Mouse (Mus musculus): ENCODE measurements around the gene Nat9. TPM values are rescaled to one million over a fixed set of nuclear protein-coding genes. Genes with fewer than 3 reads are reported as not detected.

The Nat9 gene
- total and polyA plus RNA-seq, 2 experiments from 2014 or later, result 7.7 to 21.6 TPM

GRCm38 (mm10) chr11:115212116-115212515 lies 24.5 kb upstream of the Nat9 start:
- Histone ChIP-seq H3K27me3 (ENCODE audit: control insufficient read depth, insufficient read depth, low read length) (no peaks in the 10 kb centered on the region), H3K36me3 (replicated peaks; ENCODE audit: control insufficient read depth, insufficient read depth, low read length) (peaks cover 14% of the 10 kb centered on the region), H3K4me2 (ENCODE audit: low read depth, low read length) (no peak overlapping the region), H3K4me3 (ENCODE audit: low read depth, low read length) (no peak overlapping the region), H3K9ac (replicated peaks; ENCODE audit: low read depth, low read length) (no peak overlapping the region), H3K9me3 (replicated peaks; ENCODE audit: control insufficient read depth, low read length) (no peaks in the 10 kb centered on the region), H3K27ac (ENCODE audit: low read depth) (no peak overlapping the region), H3K4me1 (ENCODE audit: control insufficient read depth, insufficient read depth) (peaks cover 13% of the 10 kb centered on the region)
- no peak for ATAC-seq (ENCODE audit: insufficient read depth, low read depth)
- TF ChIP-seq CTCF (IDR thresholded peaks at IDR 0.05; ENCODE audit: low read depth) (no peak), EP300 (IDR thresholded peaks at IDR 0.05; ENCODE audit: low read depth) (no peak)
- WGBS, result 51% methylated on average over 13 of the region's 13 CpGs
- DNase-seq (ENCODE audit: low spot score), result no peak

GRCm38 (mm10) chr11:115209958-115210357 lies 22.3 kb upstream of the Nat9 start:
- no peak overlapping the region for H3K9ac ChIP-seq (replicated peaks; ENCODE audit: low read depth, low read length)

GRCm38 (mm10) chr11:115208776-115209732 lies 21.4 kb upstream of the Nat9 start:
- Histone ChIP-seq H3K36me3 (replicated peaks; ENCODE audit: control insufficient read depth, insufficient read depth, low read length) (peaks cover 37% of the 10 kb centered on the region), H3K27me3 (ENCODE audit: control insufficient read depth, insufficient read depth, low read length) (no peaks in the 10 kb centered on the region), H3K4me1 (ENCODE audit: control insufficient read depth, insufficient read depth) (no peaks in the 10 kb centered on the region), H3K9ac (replicated peaks; ENCODE audit: low read depth, low read length) (no peak overlapping the region), H3K4me3 (ENCODE audit: low read depth, low read length) (no peak overlapping the region), H3K27ac (ENCODE audit: low read depth) (no peak overlapping the region), H3K9me3 (replicated peaks; ENCODE audit: control insufficient read depth, low read length) (no peaks in the 10 kb centered on the region), H3K4me2 (ENCODE audit: low read depth, low read length) (no peak overlapping the region)
- TF ChIP-seq CTCF (IDR thresholded peaks at IDR 0.05; ENCODE audit: low read depth) (no peak), EP300 (IDR thresholded peaks at IDR 0.05; ENCODE audit: low read depth) (no peak)
- ATAC-seq (ENCODE audit: insufficient read depth, low read depth) (no peak), DNase-seq (ENCODE audit: low spot score) (no peak)
- 79% methylated on average over 25 of the region's 25 CpGs for WGBS

More at GRCm38 (mm10) chr11:115209958-115210357, 22.3 kb upstream of the Nat9 start:
- TF ChIP-seq CTCF (IDR thresholded peaks at IDR 0.05; ENCODE audit: low read depth), result no peak
- TF ChIP-seq EP300 (IDR thresholded peaks at IDR 0.05; ENCODE audit: low read depth), result no peak
- ATAC-seq (ENCODE audit: insufficient read depth, low read depth), result no peak
- Histone ChIP-seq H3K36me3 (replicated peaks; ENCODE audit: control insufficient read depth, insufficient read depth, low read length) (peaks cover 36% of the 10 kb centered on the region), H3K4me3 (ENCODE audit: low read depth, low read length) (no peak overlapping the region), H3K27ac (ENCODE audit: low read depth) (no peak overlapping the region), H3K9me3 (replicated peaks; ENCODE audit: control insufficient read depth, low read length) (no peaks in the 10 kb centered on the region), H3K4me2 (ENCODE audit: low read depth, low read length) (no peak overlapping the region), H3K27me3 (ENCODE audit: control insufficient read depth, insufficient read depth, low read length) (no peaks in the 10 kb centered on the region), H3K4me1 (ENCODE audit: control insufficient read depth, insufficient read depth) (peaks cover 3% of the 10 kb centered on the region)
- 85% methylated on average over 7 of the region's 7 CpGs for WGBS
- no peak for DNase-seq (ENCODE audit: low spot score)

GRCm38 (mm10) chr11:115208126-115208525 lies 20.5 kb upstream of the Nat9 start:
- H3K4me1 ChIP-seq (ENCODE audit: control insufficient read depth, insufficient read depth), result no peaks in the 10 kb centered on the region
- no peaks in the 10 kb centered on the region for H3K9me3 ChIP-seq (replicated peaks; ENCODE audit: control insufficient read depth, low read length)
- no peak overlapping the region for H3K9ac ChIP-seq (replicated peaks; ENCODE audit: low read depth, low read length)
- no peak overlapping the region for H3K4me3 ChIP-seq (ENCODE audit: low read depth, low read length)
- H3K36me3 ChIP-seq (replicated peaks; ENCODE audit: control insufficient read depth, insufficient read depth, low read length), result peaks cover 37% of the 10 kb centered on the region
- no peaks in the 10 kb centered on the region for H3K27me3 ChIP-seq (ENCODE audit: control insufficient read depth, insufficient read depth, low read length)
- H3K4me2 ChIP-seq (ENCODE audit: low read depth, low read length), result no peak overlapping the region
- H3K27ac ChIP-seq (ENCODE audit: low read depth), result no peak overlapping the region
- 85% methylated on average over 12 of the region's 12 CpGs for WGBS
- DNase-seq (ENCODE audit: low spot score) (no peak), ATAC-seq (ENCODE audit: insufficient read depth, low read depth) (no peak)
- TF ChIP-seq EP300 (IDR thresholded peaks at IDR 0.05; ENCODE audit: low read depth) (no peak), CTCF (IDR thresholded peaks at IDR 0.05; ENCODE audit: low read depth) (no peak)

GRCm38 (mm10) chr11:115202756-115203155 lies 15.1 kb upstream of the Nat9 start:
- H3K27me3 ChIP-seq (ENCODE audit: control insufficient read depth, insufficient read depth, low read length), result no peaks in the 10 kb centered on the region
- H3K36me3 ChIP-seq (replicated peaks; ENCODE audit: control insufficient read depth, insufficient read depth, low read length), result peaks cover 43% of the 10 kb centered on the region
- H3K27ac ChIP-seq (ENCODE audit: low read depth), result no peak overlapping the region
- 0 out of 2 replicates have a peak, but pooled peaks have one; percentile 6 for ATAC-seq (ENCODE audit: insufficient read depth, low read depth)
- H3K9me3 ChIP-seq (replicated peaks; ENCODE audit: control insufficient read depth, low read length), result no peaks in the 10 kb centered on the region
- H3K4me2 ChIP-seq (ENCODE audit: low read depth, low read length), result no peak overlapping the region
- H3K4me3 ChIP-seq (ENCODE audit: low read depth, low read length), result no peak overlapping the region
- 90% methylated on average over 9 of the region's 9 CpGs for WGBS
- TF ChIP-seq EP300 (IDR thresholded peaks at IDR 0.05; ENCODE audit: low read depth), result no peak
- no peak for TF ChIP-seq CTCF (IDR thresholded peaks at IDR 0.05; ENCODE audit: low read depth)
- H3K9ac ChIP-seq (replicated peaks; ENCODE audit: low read depth, low read length), result no peak overlapping the region
- no peak for DNase-seq (ENCODE audit: low spot score)
- no peaks in the 10 kb centered on the region for H3K4me1 ChIP-seq (ENCODE audit: control insufficient read depth, insufficient read depth)
